Mouse (Mus musculus): Measurements from ENCODE around the gene Ppox.
"Not testable (repeated sequence)": the region's sequence is repeated elsewhere in the genome, so short reads cannot be mapped to it uniquely, and the experiment has no call there.

The Ppox gene

DNA sequence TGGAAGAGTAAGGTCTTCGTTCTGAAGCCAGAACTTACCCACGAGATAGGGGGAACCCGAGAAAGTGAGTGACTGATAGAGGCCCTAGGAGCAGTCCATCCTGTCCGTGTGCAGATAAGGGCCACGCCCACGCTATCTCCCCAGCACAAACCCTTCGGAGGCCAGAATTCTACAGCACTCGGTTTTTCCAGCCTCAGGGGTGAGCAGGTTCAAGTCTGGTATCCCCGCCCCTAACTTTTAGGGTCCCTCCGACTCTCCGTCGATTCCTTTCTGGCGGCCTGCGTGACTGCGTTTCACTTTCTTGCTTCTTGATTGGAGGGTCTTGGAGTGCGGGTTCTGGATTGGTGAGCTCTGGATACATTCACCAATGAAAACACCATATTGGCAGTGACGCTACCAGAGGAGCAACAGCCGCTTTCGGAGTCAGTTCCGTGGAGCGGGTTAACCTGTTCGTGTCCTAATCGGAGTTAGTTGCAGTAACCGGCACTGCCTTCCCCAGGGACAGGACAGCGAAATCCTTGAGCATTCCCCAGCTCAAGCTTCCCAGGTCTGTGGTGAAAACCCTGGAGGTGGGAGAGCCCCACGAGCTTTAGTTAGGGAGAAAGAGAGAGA, at the start of gene Ppox:
TSS of gene Ppox (minus strand) at position 271 of the 612 bp plus-strand sequence.
- DNase-seq = peak; percentile 94 to 97

DNA sequence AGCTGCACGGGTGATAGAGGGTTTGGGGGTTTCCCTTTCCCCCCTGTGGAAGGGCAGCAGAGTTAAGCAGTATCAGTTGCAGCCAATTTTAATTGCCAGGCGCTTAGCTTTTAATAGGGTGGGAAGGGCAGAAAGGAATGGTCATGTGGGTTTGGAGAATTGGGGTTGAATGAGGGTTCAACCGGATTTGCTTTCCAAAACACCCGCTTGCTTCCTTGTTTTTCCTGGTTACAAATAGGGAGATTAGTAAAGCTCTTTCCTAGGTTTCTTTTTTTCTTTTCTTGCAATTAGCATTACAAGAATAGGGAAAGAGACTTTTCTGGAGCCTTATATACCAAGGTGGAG, 49.2 kb upstream of the Ppox start:
- DNase-seq = peak in 1 of 2 experiments; percentile 28

DNA sequence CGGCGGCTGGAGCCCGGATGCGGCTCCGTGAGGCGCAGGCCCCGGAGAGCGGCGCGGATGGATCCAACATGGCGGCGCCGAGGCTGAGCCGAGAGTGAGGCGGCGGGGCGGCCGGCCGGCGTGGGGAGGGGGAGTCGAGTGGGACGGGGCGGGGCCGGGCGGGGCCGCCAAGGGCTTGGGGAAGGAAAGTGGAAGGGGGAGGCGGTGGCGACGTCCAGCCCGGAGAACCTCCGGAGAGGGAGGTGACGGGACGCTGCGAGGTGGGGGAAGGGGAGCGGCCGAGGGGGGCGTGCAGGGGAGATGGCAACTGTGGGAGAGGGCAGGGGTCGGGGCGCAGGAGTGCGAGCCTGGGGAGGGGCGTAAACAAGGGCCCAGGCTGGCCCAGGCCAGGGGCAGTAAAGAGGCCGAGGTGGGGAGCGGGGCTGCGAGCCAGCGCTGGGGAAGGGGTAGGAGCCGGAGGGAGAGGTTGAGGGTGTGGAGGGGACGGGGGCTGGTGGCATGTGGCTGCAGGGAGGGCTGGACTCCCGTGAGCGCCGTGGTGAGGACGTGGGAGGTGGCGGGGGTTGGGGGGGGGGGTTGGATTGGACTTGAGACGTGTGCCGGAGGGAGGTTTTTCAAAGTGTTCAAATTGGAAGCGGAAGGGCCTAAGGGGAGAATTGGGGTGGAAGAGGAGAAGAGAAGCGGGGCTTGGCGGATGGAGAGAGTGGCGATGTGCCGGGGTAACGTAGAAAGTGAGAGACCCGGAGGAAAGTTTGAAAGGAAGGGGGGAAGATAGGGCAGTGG, 48.6 kb upstream of the Ppox start:
- peak; percentile 23 to 24 for DNase-seq

DNA sequence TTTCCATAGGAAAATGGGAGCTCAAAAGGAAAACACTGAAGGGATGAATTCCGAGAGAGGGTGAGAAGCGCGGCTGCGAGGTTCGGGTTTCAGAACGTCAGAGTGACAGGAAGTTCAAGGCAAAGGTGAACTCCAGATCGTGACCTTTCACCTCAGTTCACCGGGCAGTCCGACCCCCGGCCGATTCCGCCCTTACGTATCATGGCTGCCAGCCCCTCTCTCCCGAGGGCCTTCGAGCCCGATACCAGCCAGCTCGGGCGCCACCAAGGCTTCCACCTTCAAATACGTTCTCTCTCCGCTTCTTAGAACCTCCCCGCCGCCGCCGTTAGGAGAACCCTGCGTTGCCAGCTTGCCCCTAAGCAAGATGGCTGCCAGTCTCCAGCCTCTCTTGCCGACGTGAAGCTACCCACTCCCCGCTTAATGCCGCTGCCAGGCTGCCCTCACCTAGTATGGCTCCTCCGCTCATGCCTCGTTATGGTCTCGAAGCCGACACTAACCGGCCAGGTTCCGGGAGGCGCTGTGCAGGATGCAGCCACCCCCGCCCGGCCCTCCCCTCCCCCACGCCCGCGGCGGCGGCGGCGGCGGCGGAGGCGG, 48.0 kb upstream of the Ppox start, which contains the start of gene Dedd:
TSS of gene Dedd (plus strand) at position 307 of the 594 bp plus-strand sequence.
- peak; percentile 92 to 94 for DNase-seq

DNA sequence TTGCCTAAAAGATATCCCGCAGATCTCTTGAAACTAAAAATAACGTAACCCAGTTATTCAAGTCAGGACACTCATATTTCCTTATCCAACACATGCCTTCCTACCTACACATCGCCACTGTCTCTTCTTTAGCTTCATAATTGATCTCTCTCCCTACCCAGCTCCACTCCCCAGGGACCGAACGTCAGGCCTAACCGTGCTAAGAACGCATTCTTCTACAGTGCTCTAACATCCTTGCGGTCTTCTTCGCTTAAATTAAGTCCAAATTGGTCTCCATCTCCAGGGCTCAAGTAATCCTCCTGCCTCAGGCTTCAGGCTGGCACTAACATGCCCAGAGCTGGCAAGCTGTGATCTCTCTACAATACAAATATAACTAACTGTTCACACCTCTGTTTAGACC, 47.3 kb upstream of the Ppox start:
- DNase-seq = no peak

DNA sequence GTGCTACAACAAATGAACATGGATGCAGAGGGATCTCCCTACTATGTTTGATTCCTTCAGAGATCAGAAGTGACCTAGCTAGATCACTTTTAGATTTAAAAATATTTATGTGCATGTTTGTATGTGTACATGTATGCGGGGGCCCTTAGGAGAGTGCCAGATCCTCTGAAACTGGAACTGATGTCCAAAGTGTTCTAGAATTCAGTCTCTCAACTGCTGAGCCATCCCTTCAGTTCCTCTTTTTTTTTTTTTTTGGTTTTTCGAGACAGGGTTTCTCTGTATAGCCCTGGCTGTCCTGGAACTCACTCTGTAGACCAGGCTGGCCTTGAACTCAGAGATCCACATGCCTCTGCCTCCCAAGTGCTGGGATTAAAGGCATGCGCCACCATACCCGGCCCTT, 45.6 kb upstream of the Ppox start:
- DNase-seq = not testable (repeated sequence)

DNA sequence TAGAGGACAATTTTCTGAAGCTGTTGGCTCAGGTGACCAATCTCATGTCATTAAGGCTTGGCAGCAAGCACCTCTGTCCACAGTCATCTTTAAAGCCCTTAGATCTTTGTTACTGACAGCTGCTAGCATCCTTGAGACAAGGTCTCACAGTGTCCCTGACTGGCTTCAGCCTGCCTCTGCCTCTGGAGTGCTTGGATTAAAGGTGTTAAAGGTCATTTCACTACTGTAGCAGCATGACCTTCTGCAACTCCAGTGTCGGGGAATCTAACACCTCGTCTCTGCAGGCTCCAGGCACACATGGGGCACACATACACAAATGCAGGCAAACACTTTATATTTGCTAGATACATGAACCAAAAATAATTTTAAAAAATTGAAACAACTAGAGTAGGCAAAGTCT, 44.6 kb upstream of the Ppox start:
- DNase-seq = no peak

DNA sequence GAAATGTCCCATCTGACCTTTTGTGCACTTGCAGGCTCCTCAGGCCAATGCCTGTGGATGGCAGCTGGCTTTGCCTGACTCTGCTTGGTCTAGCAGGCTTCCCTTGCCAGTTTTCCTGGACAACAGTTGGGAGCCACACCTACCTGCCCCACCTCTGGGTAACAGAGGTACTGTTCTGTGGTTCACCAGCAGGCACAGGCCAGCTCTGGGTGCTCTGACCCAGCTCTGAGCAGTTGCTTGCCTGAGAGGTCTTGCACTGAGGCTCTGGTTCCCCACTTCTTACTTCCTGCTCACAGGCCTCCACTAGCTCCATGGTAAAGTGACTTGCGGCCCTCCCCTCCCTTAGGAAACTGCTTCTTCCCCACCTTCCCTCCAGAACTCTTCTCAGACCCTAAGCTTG, 41.0 kb upstream of the Ppox start:
- DNase-seq = peak; percentile 48 to 54

DNA sequence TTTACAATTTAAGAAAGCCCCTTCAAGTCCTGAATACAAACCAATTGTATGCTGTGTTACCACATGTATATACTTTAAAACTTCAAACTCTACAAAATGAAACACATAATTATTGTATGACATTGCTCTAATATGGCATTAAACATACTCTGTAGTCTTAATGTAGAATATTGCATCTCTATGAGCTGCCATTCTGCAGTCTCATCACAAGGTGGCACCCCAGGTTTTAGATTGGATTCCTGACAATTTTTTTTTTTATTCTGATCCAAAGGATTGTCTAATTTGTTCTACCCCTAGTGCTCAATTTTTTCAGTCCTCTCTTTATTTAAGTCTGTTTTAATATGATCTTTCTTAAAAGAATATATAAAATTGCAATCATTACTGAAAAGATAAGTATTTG, 40.4 kb upstream of the Ppox start:
- DNase-seq = no peak

DNA sequence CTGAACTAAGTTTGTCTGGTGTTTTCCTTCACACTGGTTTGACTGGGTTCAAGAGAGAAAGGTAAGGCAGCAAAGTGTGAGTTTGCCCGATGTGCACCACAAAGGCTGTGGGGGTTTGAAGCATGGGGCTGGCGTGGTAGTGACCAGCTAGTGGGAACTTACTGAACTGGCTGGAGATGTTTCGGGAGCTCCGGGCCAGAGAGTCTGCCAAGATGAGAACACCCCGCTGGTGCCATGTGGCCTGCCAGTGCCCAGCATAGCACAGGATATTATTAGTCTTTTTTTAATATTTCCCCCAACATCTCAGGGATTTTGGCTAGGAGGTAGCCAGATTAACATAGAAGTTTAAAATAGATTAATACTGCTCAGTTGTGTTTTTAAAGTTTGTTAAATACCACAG, 39.2 kb upstream of the Ppox start:
- no peak for DNase-seq

DNA sequence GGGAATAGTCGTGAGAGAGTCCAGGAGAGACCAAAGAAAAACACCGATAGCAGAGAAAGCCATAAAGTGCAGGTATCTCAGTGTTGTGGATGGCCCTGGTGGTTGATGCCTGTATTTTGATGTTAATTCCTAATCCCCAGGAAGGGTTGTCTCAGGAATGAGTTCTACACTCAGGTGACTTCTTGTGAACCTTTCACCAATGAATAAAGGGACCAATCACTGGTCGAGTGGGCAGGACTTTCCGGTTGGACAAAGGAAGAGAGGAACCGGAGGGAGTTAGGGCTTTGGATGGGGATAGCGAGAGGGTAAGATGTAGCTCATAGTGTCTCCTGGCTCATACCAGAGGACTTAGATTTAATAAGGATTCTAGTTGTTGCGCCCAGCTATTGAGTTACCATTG, 38.8 kb upstream of the Ppox start:
- peak; percentile 34 to 47 for DNase-seq

DNA sequence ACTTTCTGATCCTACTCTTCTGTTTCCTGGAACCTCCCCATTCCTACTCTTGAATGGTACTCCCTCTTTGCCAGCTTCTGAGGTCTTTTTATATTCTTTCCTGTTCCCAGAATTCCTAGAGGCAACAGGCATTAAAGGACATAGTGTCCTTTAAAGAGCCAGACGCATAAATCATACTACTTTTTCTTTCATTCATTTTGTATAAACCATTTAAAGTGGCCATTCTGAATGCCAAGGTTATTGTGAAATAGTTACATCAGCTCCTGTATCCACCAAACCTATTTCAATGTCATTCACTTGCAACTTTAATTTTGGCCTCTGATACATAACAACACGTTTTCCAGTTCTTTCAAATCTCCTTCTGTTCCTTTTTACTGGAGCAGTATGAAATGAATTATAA, 28.3 kb upstream of the Ppox start:
- no peak for DNase-seq

DNA sequence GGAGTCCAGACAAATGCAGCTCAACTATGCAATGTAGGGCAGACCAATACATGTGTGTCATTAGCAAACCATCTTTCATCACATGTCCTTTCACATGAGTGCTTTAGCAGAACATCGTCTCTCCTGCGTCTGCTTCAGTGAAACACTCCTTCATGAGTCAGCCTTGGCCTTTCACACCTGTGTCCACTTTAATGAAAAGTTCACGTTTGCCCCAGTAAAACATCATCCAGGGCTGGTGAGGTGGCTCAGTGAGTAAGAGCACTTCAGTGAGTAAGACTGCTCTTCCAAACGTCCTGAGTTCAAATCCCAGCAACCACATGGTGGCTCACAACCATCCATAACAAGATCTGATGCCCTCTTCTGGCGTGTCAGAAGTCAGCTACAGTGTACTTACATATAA, 25.2 kb upstream of the Ppox start:
- not testable (repeated sequence) for DNase-seq

DNA sequence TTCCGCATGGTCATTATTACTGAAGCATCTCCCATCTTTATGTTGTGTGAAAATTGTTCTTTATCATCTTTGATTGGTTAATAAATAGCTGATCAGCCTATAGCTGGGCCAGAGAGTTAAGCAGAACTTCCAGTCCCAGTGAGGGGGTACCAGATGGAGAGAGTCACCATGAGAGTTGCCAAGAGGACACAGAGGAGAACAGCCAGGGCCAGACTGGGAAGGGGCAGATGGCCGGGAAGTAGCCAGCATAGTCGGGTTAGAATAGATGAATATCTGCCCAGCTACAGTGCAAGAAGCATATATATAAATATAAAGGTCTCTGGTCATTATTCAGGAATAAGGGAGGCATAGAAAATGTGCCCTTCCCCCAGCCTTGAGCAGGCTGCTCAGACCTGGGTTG, 17.2 kb upstream of the Ppox start:
- no peak for DNase-seq

DNA sequence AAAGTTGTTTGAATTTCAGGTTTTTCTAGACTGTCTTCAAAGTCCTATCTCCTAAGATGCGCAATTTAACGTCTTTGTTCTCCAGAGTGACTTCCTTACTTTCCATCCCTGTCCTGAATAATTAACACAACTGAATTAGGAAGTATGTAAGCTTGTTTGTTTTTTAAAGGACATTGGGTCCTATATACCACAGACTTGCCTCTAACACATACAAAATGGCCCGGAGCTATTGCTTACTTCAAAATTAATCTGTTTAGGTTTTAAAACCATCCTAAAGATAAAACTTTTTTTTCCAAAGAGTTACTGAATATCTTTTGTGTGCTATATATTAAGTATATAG, 14.0 kb upstream of the Ppox start:
- DNase-seq = peak in 1 of 2 experiments; percentile 11

DNA sequence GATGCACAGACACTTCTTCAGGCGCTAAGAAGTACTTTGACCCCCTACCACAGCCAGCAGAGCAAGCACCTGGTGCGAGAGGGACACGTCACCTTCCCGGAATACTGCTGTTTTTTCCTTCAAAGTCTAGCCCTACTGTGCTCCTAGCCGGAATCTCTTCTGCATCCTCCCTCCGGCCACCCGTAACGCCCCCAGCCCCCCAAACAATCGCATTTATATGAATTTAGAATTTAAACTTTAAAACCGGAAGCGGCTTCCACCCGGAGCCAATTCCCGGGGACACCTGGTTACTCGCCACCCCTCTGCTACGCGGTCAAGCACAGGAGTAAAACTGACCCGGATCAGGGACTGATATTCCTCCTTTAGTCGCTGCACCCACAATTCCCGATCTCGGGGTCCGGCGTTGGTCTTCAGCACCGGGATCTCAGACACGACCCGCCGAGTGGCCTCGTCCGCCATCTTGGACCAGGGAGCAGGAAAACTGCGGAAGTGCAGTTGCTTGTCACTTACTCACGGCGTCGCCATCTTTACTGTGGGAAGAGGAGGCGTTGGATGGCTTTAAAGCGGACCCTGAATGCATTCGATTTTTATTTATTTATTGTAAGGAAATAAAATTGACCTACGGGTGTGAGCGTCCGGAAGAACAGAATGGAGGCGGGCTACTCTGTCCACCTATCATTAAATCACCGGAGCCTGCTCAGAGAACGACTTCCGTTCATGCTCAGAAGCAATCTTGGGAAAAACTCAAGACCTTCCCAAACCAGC, 13.5 kb upstream of the Ppox start, which contains the start of gene Ufc1:
TSS of gene Ufc1 (minus strand) at position 727 of the 765 bp plus-strand sequence.
- DNase-seq = peak; percentile 87 to 88

DNA sequence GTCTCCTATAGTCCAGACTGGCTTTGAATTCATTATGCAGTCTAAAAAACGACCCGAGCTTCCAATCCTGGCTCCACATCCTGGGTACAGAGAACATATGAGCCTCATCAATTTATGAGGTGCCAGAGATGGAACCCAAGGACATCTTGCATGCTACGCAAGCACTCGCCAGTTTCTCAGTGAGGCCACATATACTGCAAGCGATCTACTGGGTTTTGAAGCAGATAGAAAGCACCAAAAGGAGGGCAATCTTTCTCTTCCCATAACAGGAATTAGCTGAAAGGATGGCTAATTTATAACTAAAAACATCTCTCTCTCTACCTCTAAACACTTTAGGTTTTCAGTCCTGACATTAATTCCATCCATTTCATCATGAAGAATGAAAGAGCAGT, 12.9 kb upstream of the Ppox start:
- no peak for DNase-seq

DNA sequence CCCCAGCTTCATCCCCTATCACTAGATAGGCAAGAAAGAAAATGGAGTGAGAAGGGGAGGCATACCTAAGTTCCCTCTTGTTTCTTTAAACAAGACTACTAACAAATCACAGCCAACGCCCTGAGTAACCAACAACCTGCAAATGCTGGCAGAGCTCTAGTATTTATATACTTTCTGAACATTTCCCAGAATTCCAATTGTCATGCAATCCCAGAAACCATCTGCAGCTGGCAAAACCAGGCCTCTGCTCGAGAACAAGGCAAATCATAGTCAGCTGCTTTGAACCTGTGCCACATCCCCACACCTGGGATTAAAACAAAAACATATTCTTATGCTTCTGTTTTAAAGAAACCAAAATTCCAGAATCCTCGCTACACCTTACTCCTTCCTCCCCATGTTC, 12.4 kb upstream of the Ppox start:
- no peak for DNase-seq

DNA sequence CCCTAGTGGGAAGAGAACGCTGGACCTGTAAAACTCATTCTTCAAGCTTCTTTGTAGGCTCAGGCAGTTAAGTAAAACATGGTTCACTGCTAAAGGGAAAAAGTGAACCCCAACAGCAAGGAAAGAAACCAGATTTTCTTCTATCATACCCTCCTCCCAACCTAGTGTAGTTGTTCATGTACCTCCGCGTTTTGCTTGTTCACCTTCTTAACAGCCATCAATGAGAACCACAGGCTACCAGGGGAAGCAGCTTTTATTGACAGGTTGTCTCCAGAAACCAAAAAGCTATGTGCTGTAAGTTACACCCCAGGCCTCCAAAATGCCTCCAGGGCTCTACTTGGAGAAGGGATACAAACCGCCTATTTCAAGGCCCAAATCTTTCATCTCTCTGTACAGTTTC, 7.3 kb upstream of the Ppox start:
- DNase-seq = no peak

DNA sequence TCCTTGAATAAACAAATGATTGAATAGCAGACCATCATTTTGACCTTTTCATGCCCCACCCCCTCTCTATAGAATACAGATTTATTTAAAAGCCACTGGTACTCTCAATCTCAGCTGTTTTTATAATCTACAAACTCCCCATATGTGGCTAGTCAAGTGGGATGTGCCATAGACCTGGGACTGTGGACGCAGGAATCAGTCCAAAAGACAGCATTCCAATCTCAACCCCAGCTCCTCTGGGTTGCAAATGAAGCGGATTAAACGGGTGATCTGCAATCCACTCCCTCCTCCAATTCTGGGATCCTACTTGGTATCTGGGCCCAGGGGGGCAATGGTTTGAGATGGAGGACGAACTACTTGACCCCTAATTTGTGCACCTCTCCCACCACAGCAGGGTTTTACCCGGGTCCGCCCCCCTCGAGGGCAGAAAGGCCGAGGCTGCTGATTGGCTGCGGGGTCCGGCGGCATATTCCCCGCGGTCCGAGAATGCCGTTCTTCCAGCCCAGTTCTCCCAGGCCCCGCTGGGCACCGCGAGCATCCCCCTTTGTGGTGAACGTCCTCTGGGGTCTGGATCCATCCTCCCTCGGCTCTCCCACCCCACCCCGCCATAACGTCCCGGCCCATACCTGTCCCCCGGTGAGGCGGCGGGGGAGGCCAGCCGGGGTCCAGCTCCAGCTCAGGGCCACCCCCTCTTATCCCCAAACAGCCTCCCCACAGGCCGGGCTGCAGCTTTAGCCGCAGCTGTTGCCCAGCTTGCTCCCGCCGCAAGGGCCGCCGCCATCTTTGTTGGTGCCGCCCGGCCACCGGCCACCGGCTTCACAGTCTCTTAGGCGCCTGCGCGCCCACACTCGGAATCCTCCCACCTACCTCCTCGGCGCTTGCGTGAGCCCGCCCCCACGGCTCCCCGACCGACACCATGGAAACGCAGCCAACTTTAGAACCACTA, 6.4 kb upstream of the Ppox start, which contains the start of gene Usp21:
TSS of gene Usp21 (minus strand) at position 856 of the 946 bp plus-strand sequence.
- peak; percentile 94 to 95 for DNase-seq

DNA sequence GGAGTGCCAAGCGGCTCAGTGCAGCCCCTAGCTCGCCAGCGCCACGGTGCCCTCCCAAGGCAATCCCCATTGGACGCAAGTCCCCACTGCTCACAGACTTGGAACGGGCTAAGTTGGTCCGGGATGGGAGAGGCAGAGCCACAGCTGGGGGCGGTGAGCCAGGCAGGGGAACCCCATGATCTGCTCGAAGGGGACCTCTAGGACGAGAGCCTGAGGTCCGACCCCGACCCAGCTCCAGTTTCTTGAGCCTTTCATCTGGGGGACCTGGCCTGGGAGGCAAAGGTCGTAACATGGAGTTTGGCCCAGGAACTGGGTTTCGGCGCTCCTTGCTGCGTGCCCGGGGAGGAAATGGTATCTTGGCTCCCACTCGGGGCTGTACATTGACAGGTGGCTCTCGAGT, 5.5 kb upstream of the Ppox start:
- DNase-seq = no peak
